Mouse (Mus musculus): ENCODE data around the gene Dock9. TPM values are rescaled to one million over a fixed set of nuclear protein-coding genes. Genes with fewer than 3 reads are reported as not detected.

Dock9 gene
- total and polyA plus RNA-seq, 3 experiments, result 19.8 to 25.7 (median 24.0) TPM

GRCm38 (mm10) chr14:121493712-121494111 is 303.9 kb downstream of the Dock9 start:
- TF ChIP-seq EP300 (IDR thresholded peaks at IDR 0.05; ENCODE audit: insufficient read depth, low read depth, low read length) (no peak), POLR2A (IDR thresholded peaks at IDR 0.05; ENCODE audit: insufficient read depth, low read depth, low read length) (no peak), CTCF (IDR thresholded peaks at IDR 0.05) (no peak)
- H3K27ac ChIP-seq, result no peak overlapping the region
- H3K27me3 ChIP-seq (ENCODE audit: control insufficient read depth, insufficient read depth, low read length), result no peaks in the 10 kb centered on the region; the same call in 1 of the 2 replicates
- 59% methylated on average over 3 of the region's 3 CpGs for WGBS
- intact Hi-C loops (cut with DNase I), result no loop called here
- H3K36me3 ChIP-seq (ENCODE audit: control insufficient read depth, insufficient read depth, low read length), result no peaks in the 10 kb centered on the region
- no peak for DNase-seq
- no peaks in the 10 kb centered on the region for H3K79me2 ChIP-seq (replicated peaks; ENCODE audit: control insufficient read depth, insufficient read depth, low read length)
- H3K4me3 ChIP-seq, result no peak overlapping the region
- H3K9ac ChIP-seq (ENCODE audit: low read depth, low read length), result no peak overlapping the region
- H3K4me1 ChIP-seq (ENCODE audit: control insufficient read depth, insufficient read depth, low read length), result no peaks in the 10 kb centered on the region; the same call in 1 of the 2 replicates

- Histone ChIP-seq H3K4me3 (no peak overlapping the region), H3K27ac (no peak overlapping the region), H3K9ac (ENCODE audit: low read depth, low read length) (no peak overlapping the region), H3K27me3 (ENCODE audit: control insufficient read depth, insufficient read depth, low read length) (no peaks in the 10 kb centered on the region; the same call in 1 of the 2 replicates), H3K36me3 (ENCODE audit: control insufficient read depth, insufficient read depth, low read length) (no peaks in the 10 kb centered on the region), H3K79me2 (replicated peaks; ENCODE audit: control insufficient read depth, insufficient read depth, low read length) (no peaks in the 10 kb centered on the region), H3K4me1 (ENCODE audit: control insufficient read depth, insufficient read depth, low read length) (no peaks in the 10 kb centered on the region; the same call in 1 of the 2 replicates)
- 36% methylated on average over 8 of the region's 8 CpGs for WGBS
- TF ChIP-seq EP300 (IDR thresholded peaks at IDR 0.05; ENCODE audit: insufficient read depth, low read depth, low read length) (no peak), CTCF (IDR thresholded peaks at IDR 0.05) (no peak), POLR2A (IDR thresholded peaks at IDR 0.05; ENCODE audit: insufficient read depth, low read depth, low read length) (no peak)
- intact Hi-C loops (cut with DNase I), result no loop called here
- no peak for DNase-seq
Measured at GRCm38 (mm10) chr14:121492328-121492727, 305.3 kb downstream of the Dock9 start.

Other genes starting within 250 kb of the Dock9 start
- gene Ubac2, start 80.8 kb upstream of the Dock9 start, total RNA-seq (2021), result 10 to 100 TPM; 30.4 to 31.9 TPM
- gene Ubac2, start 80.8 kb upstream of the Dock9 start, polyA plus RNA-seq (2012; rRNA removed), result 37.0 and 43.9 TPM in 2 replicates
- under 1 TPM; 0.16 to 0.43 TPM for gene Gpr18, start 117.9 kb upstream of the Dock9 start, total RNA-seq (2021)
- gene Gpr18, start 117.9 kb upstream of the Dock9 start, polyA plus RNA-seq (2012; rRNA removed), result 0.53 and 2.2 TPM in 2 replicates
- gene Gpr183, start 167.4 kb upstream of the Dock9 start, total RNA-seq (2021), result 1 to 10 TPM in 1 of 2 experiments, under 1 TPM in 1; 0.84 to 1.1 TPM
- gene Gpr183, start 167.4 kb upstream of the Dock9 start, polyA plus RNA-seq (2012; rRNA removed), result 1.3 and 1.4 TPM in 2 replicates
- gene Timm8a2, start 236.8 kb upstream of the Dock9 start, total RNA-seq (2021), result not detected
- 0.32 TPM in 1 of 2 replicates, not detected in the other for gene Timm8a2, start 236.8 kb upstream of the Dock9 start, polyA plus RNA-seq (2012; rRNA removed)